Mouse (Mus musculus) cerebellum, adult 11 months (tissue): ENCODE results near the gene Sh3rf1.

Source experiments
- DNase-seq: peaks from one replicate; pipeline ENCODE4 v3.0.0; 2022

The Sh3rf1 gene

DNA sequence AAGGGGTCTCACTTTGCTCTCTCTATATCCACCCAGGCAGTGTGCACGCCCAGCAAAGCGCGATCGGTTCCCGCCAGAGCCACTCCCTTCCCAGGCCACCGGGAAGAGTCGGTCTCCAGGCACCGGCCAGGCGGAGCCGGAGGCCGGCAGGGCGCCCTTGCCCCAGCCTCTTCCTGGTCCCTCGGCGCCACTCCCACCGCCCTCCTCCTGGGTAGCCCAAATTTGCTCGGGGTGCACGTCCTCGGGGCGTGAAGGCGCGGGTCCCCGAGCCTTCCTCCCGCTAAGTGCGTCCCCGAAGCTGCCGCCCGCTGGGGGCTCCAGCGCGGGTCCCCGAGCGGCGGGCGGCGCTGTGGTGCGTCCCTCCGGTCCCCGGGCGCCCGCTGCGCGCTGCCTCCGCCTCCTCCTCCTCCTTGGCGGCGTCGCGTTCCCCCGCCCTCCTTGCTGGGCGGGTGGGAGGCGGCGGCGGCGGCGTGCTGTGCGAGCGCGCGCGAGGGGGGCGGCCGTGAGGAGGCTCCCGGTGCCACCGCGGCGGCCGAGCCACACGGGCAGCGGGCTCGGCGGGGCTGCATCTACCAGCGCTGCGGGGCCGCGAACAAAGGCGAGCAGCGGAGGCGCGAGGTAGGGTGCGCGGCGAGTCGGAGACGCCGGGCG is at the start of gene Sh3rf1:
Gene Sh3rf1, plus strand, starts transcription at position 144 of the 651 bp plus-strand sequence.
- peak; percentile 10 for DNase-seq

- no peak for DNase-seq
Measured at GRCm38 (mm10) chr8:61173921-61174492, 49.7 kb upstream of the Sh3rf1 start.

DNA sequence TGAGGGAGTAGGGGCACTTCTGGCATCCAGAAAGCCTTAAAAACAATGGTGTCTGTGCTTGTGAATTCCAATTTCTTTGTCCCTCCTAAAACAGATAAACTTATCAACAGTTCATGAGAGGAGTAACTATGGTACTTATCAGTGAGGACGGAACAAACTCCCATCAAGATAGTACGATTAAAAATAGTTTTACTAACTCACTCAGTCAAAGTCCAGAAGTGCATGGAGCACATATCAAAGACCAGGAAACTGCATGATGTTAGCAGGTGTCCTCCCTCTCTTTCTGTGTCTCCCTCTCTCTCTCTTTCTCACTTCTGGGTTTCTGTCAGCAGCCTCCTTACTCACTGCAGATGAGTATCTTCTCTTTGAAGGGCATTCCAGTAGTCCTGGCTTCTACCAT is 47.8 kb upstream of the Sh3rf1 start:
- DNase-seq = no peak

DNA sequence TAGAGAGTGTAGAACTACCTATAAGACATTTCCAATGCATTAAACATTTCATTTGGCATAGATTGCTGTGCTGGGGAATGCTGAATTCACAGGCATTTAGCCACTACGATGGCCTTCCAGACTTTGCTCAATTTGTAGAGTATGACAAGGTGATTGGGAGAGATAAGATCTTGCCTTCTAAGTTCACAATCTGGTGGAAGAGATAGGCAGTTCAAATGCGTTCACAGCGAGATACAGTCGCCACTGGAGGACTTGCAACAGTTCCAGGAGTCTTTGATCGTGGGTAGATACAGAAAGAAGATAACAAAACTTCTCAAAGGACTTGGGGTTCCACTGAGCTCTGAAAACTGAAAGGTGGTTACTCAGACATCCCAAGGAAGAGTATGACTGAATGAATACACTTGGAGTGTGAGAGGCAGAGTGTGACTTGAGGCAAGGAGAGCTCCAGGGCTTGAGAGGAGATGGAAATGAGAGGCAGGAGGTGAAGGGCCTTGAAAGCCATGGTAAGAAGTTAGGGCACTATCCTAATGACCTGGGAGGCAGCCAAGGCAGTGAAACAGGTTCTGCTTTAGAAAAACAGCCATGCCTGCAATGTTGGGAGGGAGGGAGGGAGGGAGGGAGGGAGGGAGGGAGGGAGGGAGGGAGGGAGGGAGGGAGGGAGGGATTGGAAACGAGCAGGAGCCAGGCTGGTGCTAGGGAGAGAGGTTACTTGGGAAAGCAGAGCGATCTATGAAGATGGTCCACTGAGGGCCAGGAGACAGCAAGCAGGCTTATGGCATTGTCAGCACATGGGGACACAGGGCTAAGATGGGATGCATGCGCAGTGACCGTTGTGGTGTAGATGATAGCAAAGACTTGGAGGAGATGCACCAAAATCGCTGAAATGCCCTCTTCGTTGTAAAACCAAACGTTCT is 45.7 kb upstream of the Sh3rf1 start:
- no peak for DNase-seq

DNA sequence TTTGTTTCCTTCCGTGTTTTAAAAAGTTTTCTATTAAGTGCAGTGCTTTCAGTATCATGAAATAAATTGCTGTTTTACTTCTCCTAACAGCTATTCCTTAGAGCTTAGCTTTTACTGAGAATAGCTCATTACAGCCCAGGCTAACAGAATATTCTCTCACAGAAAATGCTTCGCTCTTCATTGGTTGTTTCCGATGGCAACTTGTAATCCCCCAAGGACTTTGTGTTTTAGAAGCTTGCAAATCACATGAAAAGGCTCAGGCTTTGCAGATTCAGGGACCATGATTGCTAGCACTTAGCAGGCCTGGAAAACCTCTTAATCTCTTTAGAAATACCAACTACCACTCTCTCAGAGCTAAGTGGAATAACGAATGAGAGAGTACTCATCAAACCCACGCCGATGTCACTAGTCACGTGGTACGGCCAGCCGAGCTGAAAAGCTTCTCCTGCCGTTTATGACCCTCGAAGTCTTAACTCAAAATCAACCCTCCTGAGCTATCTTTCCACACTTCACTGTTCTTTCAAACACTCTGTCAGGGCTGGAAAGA is 45.0 kb upstream of the Sh3rf1 start:
- DNase-seq = no peak

DNA sequence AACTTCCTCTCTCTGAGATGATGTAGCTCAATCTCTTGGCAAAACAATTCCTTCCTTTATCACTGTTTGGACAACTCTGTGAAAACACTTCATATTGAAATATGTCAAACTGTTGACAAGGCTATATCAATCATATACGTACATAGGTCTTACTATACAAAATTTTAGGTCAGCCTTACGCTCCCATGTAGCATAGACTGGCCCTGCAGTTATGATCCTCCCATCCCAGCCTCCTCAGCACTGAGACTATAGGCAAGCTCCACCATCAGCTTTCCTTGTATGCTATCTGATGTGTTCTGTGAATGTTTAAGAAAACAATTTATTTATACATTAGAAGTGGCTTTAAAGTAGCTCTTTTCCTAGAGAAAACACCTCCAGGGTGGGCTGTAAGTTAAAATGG is 42.1 kb upstream of the Sh3rf1 start:
- no peak for DNase-seq

- peak; percentile 3 for DNase-seq
Measured at GRCm38 (mm10) chr8:61182020-61182419, 41.7 kb upstream of the Sh3rf1 start.

DNA sequence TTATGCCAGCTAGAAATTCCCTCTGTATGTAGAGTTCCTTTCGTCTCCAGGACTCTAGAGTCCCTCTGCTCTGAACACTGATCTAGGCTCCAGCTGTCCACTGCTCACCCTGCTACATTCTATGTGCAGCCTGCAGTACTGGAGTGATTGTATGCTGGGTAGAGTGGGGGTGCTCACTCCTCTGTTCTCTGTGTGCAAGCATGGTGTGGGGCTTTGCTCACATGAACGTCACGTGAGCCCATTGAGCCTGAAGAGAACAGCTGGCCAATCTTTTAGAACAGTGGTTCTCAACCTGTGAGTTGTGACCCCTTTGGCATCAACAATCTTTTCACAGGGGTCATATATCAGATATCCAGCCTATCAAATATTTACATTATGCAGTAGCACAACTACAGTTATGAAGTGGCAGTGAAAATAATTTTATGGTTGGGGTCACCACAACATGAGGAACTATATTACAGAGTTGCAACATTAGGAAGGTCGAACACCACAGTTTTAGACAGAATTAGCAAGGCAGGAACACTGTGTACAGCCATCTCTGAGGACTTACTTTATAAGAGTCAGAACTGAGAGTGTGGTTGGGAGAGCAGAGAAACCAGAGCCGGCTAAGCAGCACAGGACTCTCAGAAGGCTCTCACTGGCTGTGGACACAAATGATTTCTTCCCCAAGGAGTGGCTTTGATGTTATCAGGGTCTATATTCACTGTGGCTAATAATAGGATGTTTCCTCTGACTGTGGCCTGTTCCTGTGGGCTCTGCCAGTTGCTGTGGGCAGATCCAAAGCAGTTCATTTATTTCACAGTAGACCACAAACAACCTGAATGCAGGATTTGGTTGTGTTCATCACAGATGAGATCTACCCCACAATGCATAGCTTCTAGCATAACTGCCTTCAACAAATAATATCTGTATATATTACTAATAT is 38.1 kb upstream of the Sh3rf1 start:
- DNase-seq = no peak

GRCm38 (mm10) chr8:61194306-61194925 is 29.3 kb upstream of the Sh3rf1 start:
- no peak for DNase-seq

DNA sequence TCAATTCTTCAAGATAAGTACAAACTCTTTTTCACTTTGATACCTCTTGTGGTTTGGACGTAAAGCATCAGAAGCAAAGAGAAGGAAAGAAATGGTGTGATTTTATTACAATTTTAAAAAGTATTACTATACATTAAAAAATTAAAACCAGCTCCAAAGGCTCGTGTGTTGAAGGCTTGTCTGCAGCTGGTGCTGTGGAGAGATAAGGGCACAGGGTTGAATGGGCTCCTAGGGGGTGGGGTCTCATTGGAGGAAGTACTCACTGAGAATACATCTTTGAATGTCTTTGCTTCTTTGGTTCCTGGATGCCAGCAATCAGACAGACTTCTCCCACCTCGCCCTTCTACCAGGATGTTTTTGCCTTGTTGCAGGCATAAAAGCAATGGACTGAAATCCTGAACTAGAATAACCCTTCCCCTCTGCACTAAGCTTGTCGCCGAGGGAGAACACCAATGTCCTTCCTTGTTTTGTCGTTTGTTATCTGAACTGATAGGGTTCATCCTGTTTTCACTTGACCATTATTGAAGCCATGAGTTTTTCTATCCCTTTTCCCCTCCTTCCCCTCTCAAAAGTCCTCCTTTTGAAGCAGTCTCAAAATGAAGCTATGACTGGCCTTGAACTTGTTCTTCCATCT is 23.3 kb upstream of the Sh3rf1 start:
- no peak for DNase-seq

DNA sequence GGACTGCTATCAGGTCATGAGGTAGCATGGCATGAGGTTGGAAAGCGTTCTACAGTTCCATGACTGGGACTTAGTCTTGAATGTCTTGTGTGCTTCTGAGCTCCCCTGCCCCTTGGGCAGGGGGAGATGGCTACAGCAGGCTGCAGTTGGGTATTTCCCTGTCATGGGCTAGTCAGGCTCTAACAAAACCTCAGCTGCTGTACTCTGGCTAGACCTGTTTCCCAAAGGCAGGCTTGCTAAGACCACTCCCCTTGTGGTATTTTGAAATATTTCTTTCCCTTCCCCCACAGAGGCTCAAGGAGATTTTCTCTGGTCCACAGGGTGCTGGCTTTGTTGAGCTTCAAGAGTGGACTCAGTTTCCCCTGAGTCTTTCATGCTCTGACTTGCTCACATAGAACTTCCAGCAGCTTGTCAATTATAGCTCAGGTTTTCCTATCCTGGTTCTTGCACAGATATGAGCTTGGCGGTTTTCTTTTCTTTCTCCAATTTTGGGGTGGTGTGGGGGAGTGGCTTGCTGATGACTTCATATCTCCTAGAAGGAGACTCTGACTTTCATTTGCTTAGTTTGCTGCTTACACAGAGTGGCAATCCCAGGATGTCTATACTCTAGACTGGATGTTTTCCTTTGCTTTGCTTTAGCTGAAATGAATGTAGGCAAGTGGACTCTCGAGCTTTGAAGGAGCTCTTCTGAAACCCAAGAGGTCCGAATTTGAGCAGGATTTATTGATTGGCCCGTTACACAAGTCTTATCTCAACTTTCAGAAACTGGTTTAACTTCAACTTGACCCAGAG is 20.4 kb upstream of the Sh3rf1 start:
- no peak for DNase-seq

DNA sequence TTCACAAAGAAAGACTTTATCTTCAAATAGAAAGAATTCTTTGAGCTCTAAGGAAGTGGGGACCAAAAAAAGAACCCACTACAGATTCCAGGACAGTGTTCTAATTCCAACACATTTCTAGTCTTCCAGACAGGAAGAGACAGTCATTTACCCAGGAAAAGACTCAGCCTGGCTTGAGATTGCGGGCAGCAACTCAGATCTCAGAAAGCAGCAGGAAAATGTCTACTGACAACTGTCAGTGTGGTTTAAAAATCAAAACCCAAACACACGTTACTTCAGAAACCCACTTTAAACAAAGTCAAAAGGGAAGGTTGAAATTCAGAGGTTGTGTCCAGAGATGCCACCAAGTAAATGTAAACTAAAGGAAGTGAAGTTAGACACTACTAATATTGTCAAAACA is 16.8 kb upstream of the Sh3rf1 start:
- DNase-seq = no peak

GRCm38 (mm10) chr8:61207636-61208035 is 16.0 kb upstream of the Sh3rf1 start:
- no peak for DNase-seq

DNA sequence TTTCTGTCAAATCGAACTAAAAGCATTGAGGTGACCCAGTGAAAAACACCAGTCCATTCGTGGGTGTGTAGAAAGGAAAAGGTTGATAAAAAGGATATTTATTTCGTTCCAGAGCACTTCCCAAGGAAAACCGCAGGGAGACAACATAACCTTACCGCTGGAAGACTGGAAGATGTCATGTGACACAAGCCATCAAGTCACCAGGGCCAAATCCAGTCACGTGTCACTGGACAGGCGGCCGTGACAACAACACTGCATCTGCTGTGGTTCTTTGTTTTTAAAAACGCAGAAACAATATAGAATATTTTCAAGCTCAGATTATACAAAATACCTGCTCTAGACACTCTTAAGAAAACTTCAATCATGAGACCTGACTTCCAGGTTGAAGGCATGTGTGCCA is 15.0 kb upstream of the Sh3rf1 start:
- no peak for DNase-seq

GRCm38 (mm10) chr8:61210836-61211235 is 12.8 kb upstream of the Sh3rf1 start:
- no peak for DNase-seq

DNA sequence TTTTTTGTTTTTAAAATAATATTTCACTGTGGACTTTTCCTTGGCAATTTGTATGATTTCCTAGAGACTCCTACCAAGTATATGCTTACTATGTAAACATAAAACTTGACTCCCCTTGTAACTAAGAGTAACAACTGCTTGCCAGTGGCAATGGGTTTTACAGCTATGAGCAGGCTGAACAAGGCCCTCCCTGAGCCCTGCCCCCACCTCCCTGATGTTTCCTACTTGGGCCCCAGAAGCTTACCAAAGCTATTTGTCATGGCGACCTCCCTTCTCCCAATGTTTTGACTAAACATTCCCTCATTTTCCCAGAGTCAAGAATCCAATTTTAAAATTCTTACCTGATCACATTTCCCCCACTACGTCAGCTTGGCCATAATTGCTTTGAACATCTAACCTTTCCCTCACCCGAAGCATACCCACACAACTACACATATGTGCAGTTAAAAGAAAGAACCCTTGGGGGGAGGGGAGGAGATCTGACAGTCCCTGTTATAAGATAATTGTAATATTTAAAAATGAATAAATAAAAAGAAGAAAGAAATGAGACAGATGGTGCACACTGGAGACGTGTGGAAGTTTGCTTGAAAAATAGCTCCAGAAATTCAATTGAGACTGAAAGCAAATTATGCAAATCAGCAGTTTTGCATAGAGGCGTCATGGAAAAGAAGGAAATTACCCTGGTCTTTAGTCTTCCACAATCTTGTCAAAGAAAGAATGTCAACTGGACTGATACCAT is 8.4 kb upstream of the Sh3rf1 start:
- DNase-seq = no peak

DNA sequence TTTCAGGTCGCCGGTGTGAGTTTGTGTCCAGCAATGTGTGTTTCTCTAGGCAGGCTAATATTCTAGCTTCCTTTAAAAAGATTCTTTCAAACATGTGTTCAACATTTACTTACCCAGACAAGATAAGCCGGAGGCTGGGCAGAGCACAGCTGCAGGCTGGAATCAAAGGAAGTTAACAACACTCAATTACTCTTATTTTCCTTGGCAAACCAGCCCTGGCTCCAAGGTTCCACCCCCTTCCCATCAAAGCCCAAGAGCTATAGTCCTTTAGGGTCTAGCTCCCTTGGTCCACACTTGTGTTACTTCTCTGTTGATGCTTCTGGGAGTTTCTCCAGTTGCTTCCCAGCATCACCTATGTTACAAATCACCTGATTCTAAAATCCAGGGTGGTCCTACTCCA is 6.7 kb upstream of the Sh3rf1 start:
- no peak for DNase-seq

GRCm38 (mm10) chr8:61217426-61217825 is 6.2 kb upstream of the Sh3rf1 start:
- no peak for DNase-seq

DNA sequence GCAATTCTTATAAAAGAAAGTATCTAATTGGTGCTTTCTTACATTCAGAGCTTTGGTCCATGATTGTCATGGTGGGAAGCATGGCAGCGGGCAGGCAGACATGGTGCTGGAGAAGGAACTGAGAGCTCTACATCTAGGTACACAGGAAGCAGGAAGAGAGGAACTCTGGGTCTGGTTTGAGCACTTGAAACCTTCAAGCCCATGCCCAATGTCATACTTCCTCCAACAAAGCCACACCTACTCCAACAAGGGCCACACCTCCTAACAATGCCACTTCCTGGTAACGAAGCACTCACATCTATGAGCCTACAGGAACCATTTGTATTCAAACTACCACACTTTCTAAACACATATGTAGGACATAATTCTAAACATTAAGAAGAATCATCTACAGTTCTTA is 5.2 kb upstream of the Sh3rf1 start:
- DNase-seq = no peak

DNA sequence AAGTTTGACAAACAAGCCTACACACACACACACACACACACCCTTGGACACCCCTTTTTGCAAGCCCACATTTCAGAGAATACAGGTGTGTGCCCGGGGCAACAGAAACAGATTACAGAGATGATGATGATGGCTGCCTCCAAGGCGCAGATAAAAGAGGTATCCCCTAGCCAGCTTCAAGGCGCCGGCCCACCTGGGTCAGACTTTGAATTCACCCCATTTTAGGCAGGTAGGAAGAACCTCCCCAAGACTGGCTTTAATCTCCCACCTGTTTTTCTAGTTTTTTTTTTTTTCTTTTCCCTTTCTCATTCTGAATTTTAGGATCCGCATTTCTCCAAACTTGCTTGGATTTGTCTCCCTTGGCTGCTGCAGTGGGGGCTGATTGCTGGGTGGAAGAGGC is 389 bp upstream of the Sh3rf1 start:
- no peak for DNase-seq
